Comparison of ENCODE assay signal across 21 mouse cellular contexts in genomic region chr2:179530436-179531040, GRCm38 (mm10).
DNase-seq lines count a peak whose midpoint lies in the region; ATAC-seq and TF ChIP-seq lines count a peak whose summit lies in the region.
"Had no signal": no experiment of that assay in that cellular context is flagged by ENCODE, and none has a peak within 500 bp of the region (broad histone marks: within the 10 kb centered on the region; RNA-seq: fewer than 3 reads in every experiment).

No protein-coding gene starts in this region.

- TF ChIP-seq CTCF in midbrain, postnatal 0 days (IDR thresholded peaks at IDR 0.05) = no peak
- no peak for TF ChIP-seq CTCF in layer of hippocampus, adult 2 months (conservative IDR thresholded peaks at IDR 0.05)

- H3K4me3 ChIP-seq in midbrain, postnatal 0 days (ENCODE audit: low read depth, low read length) = no peak overlapping the region
- no peak overlapping the region for H3K4me3 ChIP-seq in midbrain, embryonic 13.5 days (replicated peaks)
- H3K4me3 ChIP-seq in layer of hippocampus, adult 2 months = no peak overlapping the region
- H3K4me3 ChIP-seq: heart, embryonic 10.5 days; hindbrain, embryonic 13.5 days; left cerebral cortex, adult 2 months; limb, embryonic 13.5 days; liver, embryonic 15.5 days; neural tube, embryonic 12.5 days had no signal

- no peaks in the 10 kb centered on the region for H3K36me3 ChIP-seq in midbrain, postnatal 0 days (ENCODE audit: insufficient read depth, low read length)
- no peaks in the 10 kb centered on the region for H3K36me3 ChIP-seq in midbrain, embryonic 13.5 days
- H3K36me3 ChIP-seq: heart, embryonic 10.5 days; hindbrain, embryonic 13.5 days; limb, embryonic 13.5 days; liver, embryonic 15.5 days; neural tube, embryonic 12.5 days had no signal

- H3K4me1 ChIP-seq in midbrain, postnatal 0 days (ENCODE audit: insufficient read depth, low read length) = 0 out of 2 replicates have a peak, but pooled peaks cover 3% of the 10 kb centered on the region
- H3K4me1 ChIP-seq in midbrain, embryonic 13.5 days (replicated peaks) = peaks cover 28% of the 10 kb centered on the region
- H3K4me1 ChIP-seq: liver, embryonic 15.5 days; megakaryocyte, embryonic 14.5 days had no signal

- ATAC-seq in midbrain, postnatal 0 days (ENCODE audit: low FRiP score) = no peak
- ATAC-seq in midbrain, embryonic 13.5 days = no peak
- no peak for ATAC-seq in erythroblast, adult 5-6 weeks (replicated peaks; ENCODE audit: low FRiP score, poor library complexity, severe bottlenecking)
- ATAC-seq: intestine, embryonic 16.5 days had no signal

- no peak overlapping the region for H3K4me2 ChIP-seq in midbrain, postnatal 0 days (ENCODE audit: low read depth, low read length, poor library complexity, severe bottlenecking)
- no peak overlapping the region for H3K4me2 ChIP-seq in midbrain, embryonic 13.5 days (replicated peaks)
- H3K4me2 ChIP-seq: hindbrain, embryonic 13.5 days; limb, embryonic 13.5 days; liver, embryonic 15.5 days; neural tube, embryonic 12.5 days had no signal

- no peak overlapping the region for H3K9ac ChIP-seq in midbrain, postnatal 0 days (replicated peaks; ENCODE audit: low read length, poor library complexity, severe bottlenecking)
- no peak overlapping the region for H3K9ac ChIP-seq in midbrain, embryonic 13.5 days (replicated peaks)
- H3K9ac ChIP-seq: hindbrain, embryonic 13.5 days; limb, embryonic 13.5 days; liver, embryonic 15.5 days; neural tube, embryonic 12.5 days had no signal

- H3K27me3 ChIP-seq in midbrain, postnatal 0 days (ENCODE audit: insufficient read depth, low read length) = no peaks in the 10 kb centered on the region
- peaks cover 12% of the 10 kb centered on the region for H3K27me3 ChIP-seq in midbrain, embryonic 13.5 days
- H3K27me3 ChIP-seq: liver, embryonic 15.5 days; megakaryocyte, embryonic 14.5 days had no signal

- DNase-seq in midbrain, postnatal 0 days (ENCODE audit: low spot score) = peak; percentile 53
- DNase-seq in cerebellum, adult 18-20 months = peak; percentile 78 to 80
- DNase-seq in cerebellum, postnatal 36 days = peak; percentile 79
- DNase-seq in layer of hippocampus, adult 2 months (ENCODE audit: low spot score in 2 of 2) = no peak
- DNase-seq in spleen, postnatal 36 days (ENCODE audit: low spot score in 2 of 2) = no peak
- DNase-seq: adrenal gland, postnatal 36 days; gastrocnemius, postnatal 36 days; heart, postnatal 10 days; lung, postnatal 10 days; right cerebral cortex, postnatal 25 days had no signal

- WGBS in midbrain, postnatal 0 days = 41% methylated on average over 7 of the region's 7 CpGs
- WGBS in midbrain, embryonic 13.5 days = 50% methylated on average over 7 of the region's 7 CpGs

- H3K27ac ChIP-seq in midbrain, postnatal 0 days (ENCODE audit: low read depth, low read length) = no peak overlapping the region
- H3K27ac ChIP-seq in midbrain, embryonic 13.5 days = no peak overlapping the region
- no peak overlapping the region for H3K27ac ChIP-seq in layer of hippocampus, adult 2 months
- H3K27ac ChIP-seq: heart, embryonic 10.5 days; hindbrain, embryonic 13.5 days; kidney, postnatal 0 days; left cerebral cortex, adult 2 months; limb, embryonic 13.5 days; liver, embryonic 15.5 days; neural tube, embryonic 12.5 days had no signal

- H3K9me3 ChIP-seq in midbrain, postnatal 0 days (ENCODE audit: low read length) = no peaks in the 10 kb centered on the region
- H3K9me3 ChIP-seq in midbrain, embryonic 13.5 days = no peaks in the 10 kb centered on the region
- H3K9me3 ChIP-seq: heart, embryonic 10.5 days; hindbrain, embryonic 13.5 days; limb, embryonic 13.5 days; neural tube, embryonic 12.5 days had no signal

Comparison
In these comparisons a context has a peak if more than half of its experiments do, and no peak if none do; other contexts are left out.
1. DNase-seq: peak in midbrain, postnatal 0 days (single experiment), cerebellum, adult 18-20 months (2 of 2) and cerebellum, postnatal 36 days (2 of 2); none in layer of hippocampus, adult 2 months (0 of 2) and spleen, postnatal 36 days (0 of 2).